ENCODE assay signal across 13 mouse cellular contexts in genomic region chr4:151710522-151710921, GRCm38 (mm10).
DNase-seq lines count a peak whose midpoint lies in the region; ATAC-seq and TF ChIP-seq lines count a peak whose summit lies in the region.
"Had no signal": no experiment of that assay in that cellular context is flagged by ENCODE, and none has a peak within 500 bp of the region (broad histone marks: within the 10 kb centered on the region; RNA-seq: fewer than 3 reads in every experiment).

No protein-coding gene starts in this region.

- no peaks in the 10 kb centered on the region for H3K36me3 ChIP-seq in heart, embryonic 15.5 days
- no peaks in the 10 kb centered on the region for H3K36me3 ChIP-seq in lung, postnatal 0 days (ENCODE audit: insufficient read depth, low read length)
- H3K36me3 ChIP-seq: liver, embryonic 12.5 days had no signal

- no peak overlapping the region for H3K4me2 ChIP-seq in heart, embryonic 15.5 days
- H3K4me2 ChIP-seq in lung, postnatal 0 days (replicated peaks; ENCODE audit: low read depth, low read length), result no peak overlapping the region
- H3K4me2 ChIP-seq: liver, embryonic 12.5 days had no signal

- WGBS in heart, embryonic 15.5 days, result 11% methylated on average over 7 of the region's 7 CpGs
- 21% methylated on average over 7 of the region's 7 CpGs for WGBS in lung, postnatal 0 days

- intact Hi-C loops in heart, postnatal 36 days (cut with DNase I), result no loop called here

- no peak overlapping the region for H3K4me3 ChIP-seq in heart, embryonic 15.5 days
- H3K4me3 ChIP-seq in lung, postnatal 0 days (ENCODE audit: low read depth, low read length), result no peak overlapping the region
- H3K4me3 ChIP-seq: liver, embryonic 12.5 days had no signal

- H3K27me3 ChIP-seq in heart, embryonic 15.5 days, result no peaks in the 10 kb centered on the region
- no peaks in the 10 kb centered on the region for H3K27me3 ChIP-seq in lung, postnatal 0 days (replicated peaks; ENCODE audit: insufficient read depth, low read length)

- H3K9me3 ChIP-seq in heart, embryonic 15.5 days (replicated peaks), result no peaks in the 10 kb centered on the region
- H3K9me3 ChIP-seq in lung, postnatal 0 days (ENCODE audit: low read length), result no peaks in the 10 kb centered on the region
- H3K9me3 ChIP-seq: liver, embryonic 12.5 days had no signal

- no peak for TF ChIP-seq EP300 in lung, postnatal 0 days (IDR thresholded peaks at IDR 0.05)

- peaks cover 7% of the 10 kb centered on the region for H3K4me1 ChIP-seq in heart, embryonic 15.5 days (replicated peaks)
- H3K4me1 ChIP-seq in lung, postnatal 0 days (ENCODE audit: insufficient read depth, low read depth, low read length), result no peaks in the 10 kb centered on the region

- 0 out of 2 replicates have a peak overlapping the region, but pooled peaks have one; percentile 19 for H3K9ac ChIP-seq in heart, embryonic 15.5 days
- H3K9ac ChIP-seq in lung, postnatal 0 days (replicated peaks; ENCODE audit: low read depth), result no peak overlapping the region
- H3K9ac ChIP-seq: liver, embryonic 12.5 days had no signal

- DNase-seq in heart, postnatal 36 days, result no peak
- DNase-seq in lung, postnatal 0 days (ENCODE audit: low spot score), result peak; percentile 32
- DNase-seq in lung, postnatal 14 days, result no peak
- DNase-seq in mesoderm, embryonic 11.5 days (ENCODE audit: low read depth, low spot score), result peak; percentile 60
- DNase-seq in yolk sac, embryonic 10.5 days (ENCODE audit: low spot score), result peak; percentile 13
- DNase-seq in layer of hippocampus, adult 9-10 months (ENCODE audit: low spot score), result no peak
- no peak for DNase-seq in adrenal gland, postnatal 10 days
- DNase-seq: adrenal gland, postnatal 25 days; cerebellum, adult 2 months; gastrocnemius, postnatal 10 days had no signal

- H3K27ac ChIP-seq in heart, embryonic 15.5 days, result no peak overlapping the region
- H3K27ac ChIP-seq in lung, postnatal 0 days (ENCODE audit: low read length), result no peak overlapping the region
- H3K27ac ChIP-seq: liver, embryonic 12.5 days had no signal

- ATAC-seq in heart, embryonic 15.5 days (replicated peaks; ENCODE audit: insufficient number of reproducible peaks, insufficient read depth, low FRiP score, low read depth), result no peak
- peak; percentile 38; the same call in 1 of the 2 replicates for ATAC-seq in lung, postnatal 0 days
- ATAC-seq: liver, embryonic 12.5 days; Patski had no signal

- TF ChIP-seq CTCF in lung, postnatal 0 days (IDR thresholded peaks at IDR 0.05), result no peak

Comparison
In these comparisons a context has a peak if more than half of its experiments do, and no peak if none do; other contexts are left out.
1. DNase-seq: peak in lung, postnatal 0 days (single experiment), mesoderm, embryonic 11.5 days (single experiment) and yolk sac, embryonic 10.5 days (single experiment); none in heart, postnatal 36 days (0 of 2), lung, postnatal 14 days (single experiment), layer of hippocampus, adult 9-10 months (single experiment) and adrenal gland, postnatal 10 days (single experiment).